In genomic region chr3:129238664-129239258, GRCm38 (mm10) we compare ENCODE assay signal across 16 mouse cellular contexts. TPM values are rescaled to one million over a fixed set of nuclear protein-coding genes. Genes with fewer than 3 reads are reported as not detected.
DNase-seq lines count a peak whose midpoint lies in the region; ATAC-seq and TF ChIP-seq lines count a peak whose summit lies in the region.
"Had no signal": no experiment of that assay in that cellular context is flagged by ENCODE, and none has a peak within 500 bp of the region (broad histone marks: within the 10 kb centered on the region; RNA-seq: fewer than 3 reads in every experiment).

No protein-coding gene starts in this region.

- no peak overlapping the region for H3K9ac ChIP-seq in forebrain, embryonic 12.5 days
- H3K9ac ChIP-seq in forebrain, embryonic 11.5 days (ENCODE audit: low read length): no peak overlapping the region
- no peak overlapping the region for H3K9ac ChIP-seq in embryonic facial prominence, embryonic 13.5 days
- H3K9ac ChIP-seq: limb, embryonic 13.5 days had no signal

- WGBS in forebrain, embryonic 12.5 days: 28% methylated on average over 13 of the region's 13 CpGs
- 27% methylated on average over 13 of the region's 13 CpGs for WGBS in forebrain, embryonic 11.5 days
- 10% methylated on average over 13 of the region's 13 CpGs for WGBS in embryonic facial prominence, embryonic 13.5 days

- peaks cover 4% of the 10 kb centered on the region; the same call in 1 of the 2 replicates for H3K27me3 ChIP-seq in forebrain, embryonic 12.5 days
- no peaks in the 10 kb centered on the region for H3K27me3 ChIP-seq in forebrain, embryonic 11.5 days (ENCODE audit: control insufficient read depth, insufficient read depth, low read length)
- H3K27me3 ChIP-seq in E14TG2a.4 (ENCODE audit: insufficient read depth, low read length): peaks cover 6% of the 10 kb centered on the region; the same call in 1 of the 2 replicates
- H3K27me3 ChIP-seq in embryonic facial prominence, embryonic 13.5 days: no peaks in the 10 kb centered on the region; the same call in 1 of the 2 replicates

- no peaks in the 10 kb centered on the region for H3K9me3 ChIP-seq in forebrain, embryonic 12.5 days
- H3K9me3 ChIP-seq in forebrain, embryonic 11.5 days (ENCODE audit: control insufficient read depth, low read length): no peaks in the 10 kb centered on the region
- no peaks in the 10 kb centered on the region for H3K9me3 ChIP-seq in E14TG2a.4 (ENCODE audit: low read length)
- H3K9me3 ChIP-seq in embryonic facial prominence, embryonic 13.5 days: no peaks in the 10 kb centered on the region
- H3K9me3 ChIP-seq: limb, embryonic 13.5 days had no signal

- peak overlapping the region; percentile 19; the same call in 1 of the 2 replicates for H3K4me2 ChIP-seq in forebrain, embryonic 12.5 days
- no peak overlapping the region for H3K4me2 ChIP-seq in forebrain, embryonic 11.5 days (ENCODE audit: low read depth, low read length, severe bottlenecking)
- H3K4me2 ChIP-seq in embryonic facial prominence, embryonic 13.5 days: peak overlapping the region; percentile 46
- H3K4me2 ChIP-seq: limb, embryonic 13.5 days had no signal

- ATAC-seq in forebrain, embryonic 12.5 days (ENCODE audit: low FRiP score): no peak
- no peak for ATAC-seq in forebrain, embryonic 11.5 days (replicated peaks; ENCODE audit: low FRiP score)
- ATAC-seq in embryonic facial prominence, embryonic 13.5 days (ENCODE audit: insufficient number of reproducible peaks, insufficient read depth, low FRiP score, low TSS enrichment, low read depth): no peak; the same call in 1 of the 2 replicates
- ATAC-seq: forebrain, embryonic 14.5 days; lung, postnatal 0 days had no signal

- no peaks in the 10 kb centered on the region for H3K4me1 ChIP-seq in forebrain, embryonic 12.5 days
- no peaks in the 10 kb centered on the region for H3K4me1 ChIP-seq in forebrain, embryonic 11.5 days (replicated peaks; ENCODE audit: control insufficient read depth, insufficient read depth, low read length)
- H3K4me1 ChIP-seq in E14TG2a.4 (replicated peaks; ENCODE audit: low read depth, low read length): peaks cover 18% of the 10 kb centered on the region
- H3K4me1 ChIP-seq in embryonic facial prominence, embryonic 13.5 days: peaks cover 8% of the 10 kb centered on the region
- H3K4me1 ChIP-seq: limb, embryonic 13.5 days had no signal

- no peak overlapping the region for H3K27ac ChIP-seq in forebrain, embryonic 12.5 days
- no peak overlapping the region for H3K27ac ChIP-seq in forebrain, embryonic 11.5 days (ENCODE audit: low read depth, low read length)
- no peak overlapping the region for H3K27ac ChIP-seq in embryonic facial prominence, embryonic 13.5 days
- H3K27ac ChIP-seq: limb, embryonic 13.5 days had no signal

- DNase-seq in forebrain, embryonic 11.5 days (ENCODE audit: low spot score): no peak
- peak; percentile 28 for DNase-seq in layer of hippocampus, adult 11-12 months (ENCODE audit: low spot score)
- no peak for DNase-seq in layer of hippocampus, adult 9-10 months (ENCODE audit: low spot score)
- DNase-seq in MN1 (ENCODE audit: low spot score): no peak
- no peak for DNase-seq in gastrocnemius, postnatal 14 days
- DNase-seq: cerebellum, postnatal 25 days; heart, postnatal 36 days; kidney, postnatal 25 days had no signal

- intact Hi-C loops in gastrocnemius, postnatal 14 days (cut with DNase I; ENCODE audit: low total_unique reads): no loop called here

- no peak overlapping the region for H3K4me3 ChIP-seq in forebrain, embryonic 12.5 days (replicated peaks)
- H3K4me3 ChIP-seq in forebrain, embryonic 11.5 days (ENCODE audit: low read depth, low read length): no peak overlapping the region
- peak overlapping the region; percentile 17; the same call in 1 of the 2 replicates for H3K4me3 ChIP-seq in E14TG2a.4 (replicated peaks; ENCODE audit: low read length)
- H3K4me3 ChIP-seq in embryonic facial prominence, embryonic 13.5 days: peak overlapping the region; percentile 3; the same call in 1 of the 2 replicates
- H3K4me3 ChIP-seq: limb, embryonic 13.5 days; myocyte had no signal

- TF ChIP-seq CTCF in E14TG2a.4 (conservative IDR thresholded peaks at IDR 0.05; ENCODE audit: low read length): no peak

- no peaks in the 10 kb centered on the region for H3K36me3 ChIP-seq in forebrain, embryonic 12.5 days (replicated peaks)
- no peaks in the 10 kb centered on the region for H3K36me3 ChIP-seq in forebrain, embryonic 11.5 days (ENCODE audit: control insufficient read depth, insufficient read depth, low read length)
- H3K36me3 ChIP-seq in E14TG2a.4 (ENCODE audit: insufficient read depth, low read length): no peaks in the 10 kb centered on the region
- H3K36me3 ChIP-seq in embryonic facial prominence, embryonic 13.5 days: no peaks in the 10 kb centered on the region
- H3K36me3 ChIP-seq: G1E; limb, embryonic 13.5 days had no signal

RNA-seq across cellular contexts. Expression of gene Pitx2, which starts 39.1 kb away (rescaled TPM):
- polyA plus RNA-seq in forebrain, embryonic 12.5 days (2016; fragmentation: Nextera tagmentation; extraction: Ambion mirVana): 15.9 and 28.3 TPM in 2 replicates
- polyA plus RNA-seq in forebrain, embryonic 11.5 days (2014; fragmentation: Nextera tagmentation; extraction: Ambion mirVana): 9.2 and 11.9 TPM in 2 replicates
- polyA plus RNA-seq in embryonic facial prominence, embryonic 13.5 days (2015; fragmentation: Nextera tagmentation; extraction: Ambion mirVana): 62.5 and 65.6 TPM in 2 replicates
- 1 to 10 TPM; 9.0 to 9.2 TPM for total RNA-seq in gastrocnemius, postnatal 14 days (2021)
- polyA plus RNA-seq: G1E had no signal

Comparison
In these comparisons a context has a peak if more than half of its experiments do, and no peak if none do; other contexts are left out.
1. H3K4me3 ChIP-seq: peak in E14TG2a.4 (single experiment) and embryonic facial prominence, embryonic 13.5 days (single experiment); none in forebrain, embryonic 12.5 days (single experiment) and forebrain, embryonic 11.5 days (single experiment).